ENCODE assay signal across 9 mouse cellular contexts in the genomic region with DNA sequence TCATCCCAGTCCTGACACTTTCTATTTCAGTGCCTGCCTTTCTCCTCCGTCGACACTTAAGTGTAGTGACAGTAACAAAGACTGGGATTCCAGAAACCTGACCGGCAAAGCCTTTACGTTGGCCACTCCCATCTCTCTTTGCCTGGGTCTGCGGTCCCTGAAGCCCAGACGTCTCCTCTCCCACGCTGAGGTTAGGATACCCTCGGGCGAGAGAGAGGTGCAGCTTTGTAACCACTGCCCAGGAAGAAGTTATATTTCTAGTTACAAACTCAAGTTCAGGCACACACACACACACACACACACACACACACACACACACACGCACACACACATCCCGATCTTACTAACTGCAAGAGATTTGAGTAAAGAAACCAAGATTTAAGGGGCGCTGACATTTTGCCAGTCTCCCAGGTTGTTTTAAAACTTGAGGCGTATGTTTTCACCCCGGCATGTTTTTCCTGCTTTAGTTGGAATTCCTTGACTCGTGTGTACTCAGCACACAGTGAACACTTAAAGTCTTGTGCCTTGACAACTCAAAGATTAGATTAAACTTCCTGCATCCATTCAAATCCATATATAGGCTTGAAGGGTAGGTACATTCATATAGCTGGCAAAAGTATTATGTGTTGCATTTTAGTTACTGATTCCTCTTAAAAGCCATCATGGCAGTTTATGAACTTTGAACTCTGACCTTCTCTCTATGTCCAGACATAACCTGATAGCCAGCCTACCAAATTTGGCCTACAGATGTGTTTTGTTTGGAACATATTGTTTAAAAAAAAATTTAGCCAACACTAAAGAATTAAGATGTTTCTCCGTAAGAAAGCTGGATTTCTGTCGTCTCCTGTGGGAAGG. TPM values are rescaled to one million over a fixed set of nuclear protein-coding genes. Genes with fewer than 3 reads are reported as not detected.
DNase-seq lines count a peak whose midpoint lies in the region; ATAC-seq and TF ChIP-seq lines count a peak whose summit lies in the region.
"Had no signal": no experiment of that assay in that cellular context is flagged by ENCODE, and none has a peak within 500 bp of the region (broad histone marks: within the 10 kb centered on the region; RNA-seq: fewer than 3 reads in every experiment).

No protein-coding gene starts in this region.

- H3K9ac ChIP-seq in liver, embryonic 11.5 days (ENCODE audit: low read depth, low read length), result peak overlapping the region; percentile 65
- H3K9ac ChIP-seq in stomach, embryonic 14.5 days (replicated peaks; ENCODE audit: low read depth, low read length), result peak overlapping the region; percentile 52; the same call in 1 of the 2 replicates

- peaks cover 31% of the 10 kb centered on the region for H3K79me3 ChIP-seq in C2C12 (ENCODE audit: low read depth)

- H3K4me2 ChIP-seq in liver, embryonic 11.5 days, result peak overlapping the region; percentile 89
- H3K4me2 ChIP-seq in stomach, embryonic 14.5 days (replicated peaks; ENCODE audit: low read depth, low read length), result peak overlapping the region; percentile 71

- H3K36me3 ChIP-seq in C2C12 (ENCODE audit: control insufficient read depth, insufficient read depth), result peaks cover 12% of the 10 kb centered on the region
- no peaks in the 10 kb centered on the region for H3K36me3 ChIP-seq in liver, embryonic 11.5 days (ENCODE audit: control insufficient read depth, insufficient read depth, low read length)
- no peaks in the 10 kb centered on the region for H3K36me3 ChIP-seq in stomach, embryonic 14.5 days (ENCODE audit: control insufficient read depth, insufficient read depth, low read length)
- H3K36me3 ChIP-seq: G1E had no signal

- ATAC-seq in frontal cortex, adult (ENCODE audit: low TSS enrichment), result peak; percentile 21; the same call in 1 of the 2 replicates
- ATAC-seq in erythroid progenitor cell, adult 5-6 weeks (replicated peaks; ENCODE audit: low FRiP score, poor library complexity, severe bottlenecking), result peak; percentile 67
- 0 out of 2 replicates have a peak, but pooled peaks have one; percentile 10 for ATAC-seq in liver, embryonic 11.5 days (replicated peaks; ENCODE audit: low FRiP score)
- peak; percentile 60 for ATAC-seq in stomach, embryonic 14.5 days (ENCODE audit: insufficient number of reproducible peaks, insufficient read depth, low FRiP score, low read depth)

- no peak for TF ChIP-seq CTCF in C2C12 (IDR thresholded peaks at IDR 0.05; ENCODE audit: control insufficient read depth, insufficient read depth, insufficient read length)

- peak overlapping the region; percentile 85 for H3ac ChIP-seq in C2C12 (ENCODE audit: control insufficient read depth, insufficient read length, low read depth)

- H3K27ac ChIP-seq in liver, embryonic 11.5 days (ENCODE audit: low read depth, low read length), result peak overlapping the region; percentile 75
- peak overlapping the region; percentile 94 for H3K27ac ChIP-seq in stomach, embryonic 14.5 days (ENCODE audit: low read length)

- peak overlapping the region; percentile 64 for H3K4me3 ChIP-seq in C2C12 (ENCODE audit: insufficient read depth, poor library complexity, severe bottlenecking)
- peak overlapping the region; percentile 68 for H3K4me3 ChIP-seq in liver, embryonic 11.5 days (ENCODE audit: low read depth, low read length)
- peak overlapping the region; percentile 61 for H3K4me3 ChIP-seq in stomach, embryonic 14.5 days (ENCODE audit: low read depth, low read length)

- H3K9me3 ChIP-seq in liver, embryonic 11.5 days (ENCODE audit: control insufficient read depth, low read length), result no peaks in the 10 kb centered on the region
- H3K9me3 ChIP-seq in stomach, embryonic 14.5 days (ENCODE audit: control insufficient read depth, low read depth, low read length), result no peaks in the 10 kb centered on the region
- H3K9me3 ChIP-seq: G1E had no signal

- DNase-seq in frontal cortex, postnatal 14 days (ENCODE audit: low spot score in 2 of 2), result no peak
- no peak for DNase-seq in liver, embryonic 11.5 days (ENCODE audit: low spot score)
- no peak for DNase-seq in cerebellum, postnatal 25 days
- DNase-seq in adrenal gland, postnatal 10 days, result no peak

- H3K27me3 ChIP-seq in C2C12 (ENCODE audit: control insufficient read depth, insufficient read depth, insufficient read length), result no peaks in the 10 kb centered on the region
- H3K27me3 ChIP-seq in liver, embryonic 11.5 days (replicated peaks; ENCODE audit: control insufficient read depth, insufficient read depth, low read length), result peaks cover 41% of the 10 kb centered on the region
- no peaks in the 10 kb centered on the region for H3K27me3 ChIP-seq in stomach, embryonic 14.5 days (ENCODE audit: control insufficient read depth, insufficient read depth, low read length)

- 26% methylated on average over 17 of the region's 17 CpGs for WGBS in liver, embryonic 11.5 days
- 13% methylated on average over 17 of the region's 17 CpGs for WGBS in stomach, embryonic 14.5 days

- H3K4me1 ChIP-seq in liver, embryonic 11.5 days (replicated peaks; ENCODE audit: control insufficient read depth, insufficient read depth, low read length), result no peaks in the 10 kb centered on the region
- no peaks in the 10 kb centered on the region for H3K4me1 ChIP-seq in stomach, embryonic 14.5 days (ENCODE audit: control insufficient read depth, insufficient read depth, low read length)

- peaks cover 40% of the 10 kb centered on the region for H3K79me2 ChIP-seq in C2C12 (ENCODE audit: control insufficient read depth, insufficient read depth)

TF ChIP-seq in C2C12, 6 proteins besides CTCF, POLR2A, EP300 and RAD21:
- TF ChIP-seq MYOG (IDR thresholded peaks at IDR 0.05; ENCODE audit: control insufficient read depth, extremely low read depth, insufficient read length), result no peak
- TF ChIP-seq USF1 (IDR thresholded peaks at IDR 0.05; ENCODE audit: low read depth), result no peak
- TF ChIP-seq MAX (IDR thresholded peaks at IDR 0.05), result no peak

RNA-seq across cellular contexts. Expression of a gene that starts 0.6 kb away (rescaled TPM):
- 15.7 TPM for polyA plus RNA-seq in C2C12 (2012; fragmentation: generic; extraction: Trizol)
- total RNA-seq in erythroid progenitor cell, adult 5-6 weeks (2015; ENCODE audit: low replicate concordance), result 3.6 and 5.0 TPM in 2 replicates
- total RNA-seq in erythroid progenitor cell, adult 5-6 weeks (2017; ENCODE audit: low replicate concordance), result 0.83 and 1.2 TPM in 2 replicates
- 7.0 and 7.4 TPM in 2 replicates for polyA plus RNA-seq in liver, embryonic 11.5 days (2014; fragmentation: Nextera tagmentation; extraction: Ambion mirVana)
- 13.6 and 14.8 TPM in 2 replicates for polyA plus RNA-seq in stomach, embryonic 14.5 days (2014; fragmentation: Nextera tagmentation; extraction: Ambion mirVana)
- 10 to 100 TPM; 31.6 to 36.3 TPM for total RNA-seq in adrenal gland, postnatal 10 days (2021)

RNA-seq across cellular contexts. Expression of a gene that starts 28.4 kb away (rescaled TPM):
- 4.3 TPM for polyA plus RNA-seq in C2C12 (2012; fragmentation: generic; extraction: Trizol)
- 4.3 and 8.8 TPM in 2 replicates for total RNA-seq in erythroid progenitor cell, adult 5-6 weeks (2015; ENCODE audit: low replicate concordance)
- total RNA-seq in erythroid progenitor cell, adult 5-6 weeks (2017; ENCODE audit: low replicate concordance), result 2.2 and 6.7 TPM in 2 replicates
- 9.6 and 10.2 TPM in 2 replicates for polyA plus RNA-seq in liver, embryonic 11.5 days (2014; fragmentation: Nextera tagmentation; extraction: Ambion mirVana)
- 25.1 and 30.0 TPM in 2 replicates for polyA plus RNA-seq in stomach, embryonic 14.5 days (2014; fragmentation: Nextera tagmentation; extraction: Ambion mirVana)
- 10 to 100 TPM; 11.9 to 12.0 TPM for total RNA-seq in adrenal gland, postnatal 10 days (2021)
- total RNA-seq: G1E had no signal
- polyA plus RNA-seq: G1E had no signal

Comparison
In these comparisons a context has a peak if more than half of its experiments do, and no peak if none do; other contexts are left out.
1. ATAC-seq: peak in every context shown above with its lines; median percentile 67 in erythroid progenitor cell, adult 5-6 weeks; 60 in stomach, embryonic 14.5 days; 21 in frontal cortex, adult; 10 in liver, embryonic 11.5 days.